Mouse (Mus musculus): ENCODE measurements around the gene Sdccag8. TPM values are rescaled to one million over a fixed set of nuclear protein-coding genes. Genes with fewer than 3 reads are reported as not detected.

Sdccag8 gene
- polyA plus RNA-seq, 1 experiment: 3.9 TPM

GRCm38 (mm10) chr1:176885207-176885933, 70.9 kb downstream of the Sdccag8 start:
- TF ChIP-seq CTCF (IDR thresholded peaks at IDR 0.05; ENCODE audit: insufficient read depth, low read length) (no peak), POLR2A (IDR thresholded peaks at IDR 0.05; ENCODE audit: borderline replicate concordance, extremely low read depth, low read depth, low read length) (no peak)
- no peak for DNase-seq
- WGBS: 84% methylated on average over 17 of the region's 17 CpGs
- no peak overlapping the region for H3K4me3 ChIP-seq (replicated peaks; ENCODE audit: extremely low read depth, low read depth, low read length)
- no peaks in the 10 kb centered on the region for H3K4me1 ChIP-seq (ENCODE audit: control insufficient read depth, insufficient read depth, low read length)

GRCm38 (mm10) chr1:176886002-176886401, 71.5 kb downstream of the Sdccag8 start:
- DNase-seq: no peak
- Histone ChIP-seq H3K4me3 (replicated peaks; ENCODE audit: extremely low read depth, low read depth, low read length) (no peak overlapping the region), H3K4me1 (ENCODE audit: control insufficient read depth, insufficient read depth, low read length) (no peaks in the 10 kb centered on the region)
- TF ChIP-seq POLR2A (IDR thresholded peaks at IDR 0.05; ENCODE audit: borderline replicate concordance, extremely low read depth, low read depth, low read length): no peak
- WGBS: 79% methylated on average over 5 of the region's 5 CpGs

GRCm38 (mm10) chr1:176903741-176904140, 89.3 kb downstream of the Sdccag8 start:
- H3K4me3 ChIP-seq (replicated peaks; ENCODE audit: extremely low read depth, low read depth, low read length): no peak overlapping the region
- DNase-seq: no peak
- no peaks in the 10 kb centered on the region for H3K4me1 ChIP-seq (ENCODE audit: control insufficient read depth, insufficient read depth, low read length)
- no peak for TF ChIP-seq CTCF (IDR thresholded peaks at IDR 0.05; ENCODE audit: insufficient read depth, low read length)
- TF ChIP-seq POLR2A (IDR thresholded peaks at IDR 0.05; ENCODE audit: borderline replicate concordance, extremely low read depth, low read depth, low read length): no peak
- 82% methylated on average over 6 of the region's 6 CpGs for WGBS

- WGBS: 94% methylated on average over 2 of the region's 2 CpGs
- TF ChIP-seq CTCF (IDR thresholded peaks at IDR 0.05; ENCODE audit: insufficient read depth, low read length): no peak
- TF ChIP-seq POLR2A (IDR thresholded peaks at IDR 0.05; ENCODE audit: borderline replicate concordance, extremely low read depth, low read depth, low read length): no peak
- no peak for DNase-seq
- Histone ChIP-seq H3K4me3 (replicated peaks; ENCODE audit: extremely low read depth, low read depth, low read length) (no peak overlapping the region), H3K4me1 (ENCODE audit: control insufficient read depth, insufficient read depth, low read length) (no peaks in the 10 kb centered on the region)
Measured at GRCm38 (mm10) chr1:176915946-176916345, 101.5 kb downstream of the Sdccag8 start.

GRCm38 (mm10) chr1:176919486-176919885, 105.0 kb downstream of the Sdccag8 start:
- no peak for DNase-seq
- Histone ChIP-seq H3K4me3 (replicated peaks; ENCODE audit: extremely low read depth, low read depth, low read length) (no peak overlapping the region), H3K4me1 (ENCODE audit: control insufficient read depth, insufficient read depth, low read length) (no peaks in the 10 kb centered on the region)
- WGBS: 94% methylated on average over 12 of the region's 12 CpGs
- no peak for TF ChIP-seq CTCF (IDR thresholded peaks at IDR 0.05; ENCODE audit: insufficient read depth, low read length)
- TF ChIP-seq POLR2A (IDR thresholded peaks at IDR 0.05; ENCODE audit: borderline replicate concordance, extremely low read depth, low read depth, low read length): no peak

GRCm38 (mm10) chr1:176922842-176923241, 108.4 kb downstream of the Sdccag8 start:
- no peak for TF ChIP-seq CTCF (IDR thresholded peaks at IDR 0.05; ENCODE audit: insufficient read depth, low read length)
- no peak for TF ChIP-seq POLR2A (IDR thresholded peaks at IDR 0.05; ENCODE audit: borderline replicate concordance, extremely low read depth, low read depth, low read length)
- WGBS: 92% methylated on average over 5 of the region's 5 CpGs
- Histone ChIP-seq H3K4me1 (ENCODE audit: control insufficient read depth, insufficient read depth, low read length) (no peaks in the 10 kb centered on the region), H3K4me3 (replicated peaks; ENCODE audit: extremely low read depth, low read depth, low read length) (no peak overlapping the region)
- DNase-seq: no peak

- no peak for DNase-seq
- Histone ChIP-seq H3K4me3 (replicated peaks; ENCODE audit: extremely low read depth, low read depth, low read length) (no peak overlapping the region), H3K4me1 (ENCODE audit: control insufficient read depth, insufficient read depth, low read length) (no peaks in the 10 kb centered on the region)
- no peak for TF ChIP-seq POLR2A (IDR thresholded peaks at IDR 0.05; ENCODE audit: borderline replicate concordance, extremely low read depth, low read depth, low read length)
- TF ChIP-seq CTCF (IDR thresholded peaks at IDR 0.05; ENCODE audit: insufficient read depth, low read length): no peak
- WGBS: 47% methylated on average over 5 of the region's 5 CpGs
Measured at GRCm38 (mm10) chr1:176926009-176926408, 111.5 kb downstream of the Sdccag8 start.

- no peak for DNase-seq
- H3K4me1 ChIP-seq (ENCODE audit: control insufficient read depth, insufficient read depth, low read length): no peaks in the 10 kb centered on the region
- TF ChIP-seq CTCF (IDR thresholded peaks at IDR 0.05; ENCODE audit: insufficient read depth, low read length): no peak
- 91% methylated on average over 9 of the region's 9 CpGs for WGBS
- no peak overlapping the region for H3K4me3 ChIP-seq (replicated peaks; ENCODE audit: extremely low read depth, low read depth, low read length)
Measured at GRCm38 (mm10) chr1:176927312-176927711, 112.9 kb downstream of the Sdccag8 start.

GRCm38 (mm10) chr1:176929710-176930109, 115.2 kb downstream of the Sdccag8 start:
- WGBS: 94% methylated on average over 8 of the region's 8 CpGs
- no peak overlapping the region for H3K4me3 ChIP-seq (replicated peaks; ENCODE audit: extremely low read depth, low read depth, low read length)
- TF ChIP-seq POLR2A (IDR thresholded peaks at IDR 0.05; ENCODE audit: borderline replicate concordance, extremely low read depth, low read depth, low read length): no peak
- TF ChIP-seq CTCF (IDR thresholded peaks at IDR 0.05; ENCODE audit: insufficient read depth, low read length): no peak

GRCm38 (mm10) chr1:176930574-176930973, 116.1 kb downstream of the Sdccag8 start:
- Histone ChIP-seq H3K4me3 (replicated peaks; ENCODE audit: extremely low read depth, low read depth, low read length) (no peak overlapping the region), H3K4me1 (ENCODE audit: control insufficient read depth, insufficient read depth, low read length) (no peaks in the 10 kb centered on the region)
- no peak for TF ChIP-seq CTCF (IDR thresholded peaks at IDR 0.05; ENCODE audit: insufficient read depth, low read length)
- TF ChIP-seq POLR2A (IDR thresholded peaks at IDR 0.05; ENCODE audit: borderline replicate concordance, extremely low read depth, low read depth, low read length): no peak
- DNase-seq: no peak
- 96% methylated on average over 2 of the region's 2 CpGs for WGBS

More at GRCm38 (mm10) chr1:176929710-176930109, 115.2 kb downstream of the Sdccag8 start:
- DNase-seq: no peak
- no peaks in the 10 kb centered on the region for H3K4me1 ChIP-seq (ENCODE audit: control insufficient read depth, insufficient read depth, low read length)
